Mouse (Mus musculus) natural killer cell, adult 2 months (primary cell): ENCODE results near the gene Tnfaip1.
"Not testable (repeated sequence)": the region's sequence is repeated elsewhere in the genome, so short reads cannot be mapped to it uniquely, and the experiment has no call there.

Source experiments
- DNase-seq, 2 experiments: peaks; one replicate each; pipeline ENCODE4 v3.0.0; 2022; ENCODE audit warnings: low spot score in 2 of 2

Tnfaip1 gene

DNA sequence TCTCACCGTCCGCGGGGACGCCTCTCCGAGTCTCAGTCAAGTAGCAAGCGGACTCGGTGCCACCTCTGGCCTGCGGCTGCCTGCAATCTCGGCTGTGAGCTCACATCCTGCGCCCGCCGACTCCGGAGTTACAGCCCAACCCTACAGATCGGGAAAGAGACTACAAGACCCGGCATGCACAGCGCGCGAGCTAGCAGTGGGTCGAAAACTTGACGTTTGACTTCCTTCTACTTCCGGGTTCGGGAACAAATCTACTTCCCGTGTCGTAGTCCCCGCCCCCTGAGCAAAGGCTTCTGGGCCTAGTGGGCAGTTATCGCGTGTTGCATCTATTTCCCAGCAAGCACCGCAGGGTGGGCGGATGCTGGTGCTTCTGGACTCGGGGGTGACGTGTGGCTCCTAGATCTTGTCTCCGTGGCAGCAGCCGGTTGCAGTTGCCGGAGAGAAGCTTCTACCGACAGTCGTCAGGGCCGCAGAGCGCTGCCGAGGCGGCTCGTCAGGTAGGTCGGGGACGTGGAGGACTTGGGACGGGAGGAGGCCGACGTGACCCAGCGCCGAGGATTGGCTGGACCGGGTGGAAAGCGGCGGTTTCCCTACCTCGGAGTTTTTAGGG lies at the start of gene Tnfaip1, which contains the start of gene Ift20:
Tnfaip1 (minus strand) TSS at position 253 of the 610 bp plus-strand sequence.
Ift20 (plus strand) TSS at position 282 of the 610 bp plus-strand sequence.
- DNase-seq, result peak; percentile 98 to 99

DNA sequence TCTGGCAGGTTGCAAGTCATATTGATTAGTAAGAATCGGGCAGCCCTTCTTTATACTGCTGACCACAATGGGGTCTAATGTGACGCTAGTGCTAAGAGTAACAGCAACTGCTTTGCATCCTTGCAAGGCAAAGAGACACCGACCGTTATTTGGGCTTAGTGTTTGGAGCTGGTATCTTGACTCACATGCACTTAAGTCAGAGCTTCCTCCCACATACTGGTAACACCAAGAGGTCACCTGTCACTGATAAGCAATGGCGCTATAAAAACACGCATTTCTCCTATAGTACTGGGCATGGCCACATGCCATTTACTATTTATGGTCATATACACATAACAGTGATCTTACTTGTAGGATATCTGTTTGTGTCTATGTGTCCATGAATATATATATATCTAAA lies 46.7 kb upstream of the Tnfaip1 start:
- DNase-seq, result no peak

DNA sequence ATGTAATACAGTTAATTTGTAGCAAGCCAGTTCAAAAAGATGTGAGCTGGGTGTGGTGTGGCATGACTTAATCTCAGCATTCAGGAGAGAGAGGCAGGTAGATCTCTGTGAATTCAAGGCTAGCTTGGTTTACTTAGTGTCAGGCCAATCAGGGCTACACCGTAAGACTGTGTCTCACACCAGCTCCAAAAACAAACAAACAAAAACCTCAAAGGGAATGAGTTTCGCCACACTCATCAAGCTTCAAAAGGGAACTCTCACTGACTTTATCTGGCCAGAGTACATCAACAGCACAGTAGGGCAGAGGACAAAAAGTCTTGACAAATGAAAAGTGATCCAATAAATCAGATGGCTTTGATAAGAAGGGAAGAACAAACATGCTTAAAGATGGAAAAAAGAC lies 38.8 kb upstream of the Tnfaip1 start:
- DNase-seq, result no peak

DNA sequence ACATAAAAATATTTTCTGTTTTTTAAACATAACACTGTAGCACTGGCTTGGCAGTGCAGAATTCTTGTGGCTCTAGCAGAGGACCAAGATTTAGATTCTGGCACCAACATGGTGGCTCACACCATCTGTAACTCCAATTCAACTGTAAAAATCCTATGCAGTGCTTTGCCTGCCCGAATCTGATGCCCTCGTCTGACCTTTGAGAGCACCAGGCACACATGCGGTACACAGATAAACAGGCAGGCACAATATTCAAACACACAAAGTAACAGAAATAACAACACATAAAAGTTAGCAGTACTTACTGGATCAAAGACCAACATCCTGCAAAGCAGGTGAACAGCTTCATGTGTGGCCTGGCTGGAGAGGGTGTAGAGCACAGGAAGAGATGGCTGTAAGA lies 38.4 kb upstream of the Tnfaip1 start:
- no peak for DNase-seq

DNA sequence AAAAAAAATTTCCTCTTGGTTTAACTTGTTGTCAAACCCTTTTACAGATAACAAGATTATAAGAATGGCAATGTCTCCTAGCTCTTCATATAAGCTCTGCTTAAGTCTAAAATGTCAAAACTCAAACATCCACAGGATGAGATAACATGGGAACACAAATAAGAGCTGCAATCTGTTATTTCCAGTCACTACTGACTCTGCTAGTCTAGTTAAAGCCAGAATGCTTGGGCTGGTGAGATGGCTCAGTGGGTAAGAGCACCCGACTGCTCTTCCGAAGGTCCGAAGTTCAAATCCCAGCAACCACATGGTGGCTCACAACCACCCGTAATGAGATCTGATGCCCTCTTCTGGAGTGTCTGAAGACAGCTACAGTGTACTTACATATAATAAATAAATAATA lies 37.9 kb upstream of the Tnfaip1 start:
- not testable (repeated sequence) for DNase-seq

DNA sequence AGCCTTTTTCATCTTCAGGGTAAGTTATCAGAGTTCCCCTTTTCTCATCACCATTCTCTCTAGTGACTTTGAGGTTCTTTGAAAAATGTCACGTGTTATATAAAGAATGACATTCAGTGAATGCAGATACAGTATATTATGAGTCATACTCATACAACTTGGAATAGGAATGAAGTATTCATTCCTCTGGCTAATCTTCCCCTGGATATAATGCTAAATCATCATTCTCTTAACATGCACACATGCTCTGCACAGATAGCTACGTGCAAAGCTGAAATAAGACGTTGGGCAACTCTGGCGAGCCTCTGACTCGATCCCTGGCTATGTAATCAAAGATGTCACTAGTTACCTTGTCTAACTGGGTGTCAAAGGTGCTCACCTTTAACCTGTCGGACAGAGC lies 35.7 kb upstream of the Tnfaip1 start:
- DNase-seq, result no peak

DNA sequence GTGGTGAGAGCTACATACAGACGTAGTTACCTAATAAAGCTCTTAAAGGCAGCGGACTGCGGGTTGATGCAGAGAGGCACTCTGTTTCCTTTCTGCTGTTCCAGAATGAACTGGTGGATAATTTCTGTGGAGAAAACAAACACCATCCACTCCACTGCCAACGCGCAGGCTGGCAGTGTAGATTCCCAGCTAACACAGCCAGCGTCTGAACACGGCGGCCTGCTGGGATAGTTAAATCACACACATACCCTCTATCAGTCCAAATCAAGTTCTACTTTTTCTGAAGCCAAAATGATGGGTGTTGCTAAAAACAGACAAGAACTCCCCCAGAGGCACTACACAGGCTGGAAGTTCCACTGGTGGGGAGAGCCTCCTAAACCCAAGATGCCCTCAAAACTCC lies 35.3 kb upstream of the Tnfaip1 start:
- no peak for DNase-seq

DNA sequence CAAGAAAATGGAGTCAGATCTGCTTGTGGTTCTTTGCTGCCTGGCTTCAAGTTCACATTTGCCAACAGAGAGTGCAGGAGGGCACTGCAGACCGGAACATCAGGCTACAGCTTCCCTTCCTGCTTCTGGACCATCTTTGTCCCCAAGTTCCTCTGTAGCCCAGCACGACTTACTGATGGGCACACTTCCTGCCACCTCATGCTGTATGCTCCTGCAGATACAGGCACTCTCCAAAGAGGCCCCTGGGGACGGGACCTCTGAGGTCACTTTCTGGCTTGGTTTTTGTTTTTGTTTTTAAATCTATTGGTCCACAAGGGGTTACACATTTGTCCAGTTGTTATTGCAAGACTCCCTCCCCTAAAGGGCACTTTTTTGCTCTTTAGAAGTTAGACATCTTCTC lies 33.7 kb upstream of the Tnfaip1 start:
- DNase-seq, result no peak

DNA sequence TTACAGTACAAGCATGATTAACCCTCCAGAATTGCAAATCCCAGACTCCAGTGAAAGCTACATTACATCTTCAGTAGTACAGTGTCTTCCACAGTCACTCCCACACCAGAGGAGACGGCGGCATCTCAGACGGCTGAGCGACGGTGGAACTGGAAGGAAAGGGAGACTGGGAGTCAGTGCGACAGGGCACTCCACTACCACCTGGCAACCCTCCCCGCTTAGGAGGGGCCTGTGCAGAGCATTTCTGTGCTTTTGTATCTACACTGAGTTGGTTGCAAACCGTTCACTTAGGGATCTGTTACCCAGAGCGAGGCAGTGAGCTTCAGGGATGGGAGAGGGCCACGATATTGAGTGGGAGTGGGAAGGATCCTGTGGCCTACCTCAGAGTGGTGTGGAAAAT lies 32.7 kb upstream of the Tnfaip1 start:
- DNase-seq, result no peak

DNA sequence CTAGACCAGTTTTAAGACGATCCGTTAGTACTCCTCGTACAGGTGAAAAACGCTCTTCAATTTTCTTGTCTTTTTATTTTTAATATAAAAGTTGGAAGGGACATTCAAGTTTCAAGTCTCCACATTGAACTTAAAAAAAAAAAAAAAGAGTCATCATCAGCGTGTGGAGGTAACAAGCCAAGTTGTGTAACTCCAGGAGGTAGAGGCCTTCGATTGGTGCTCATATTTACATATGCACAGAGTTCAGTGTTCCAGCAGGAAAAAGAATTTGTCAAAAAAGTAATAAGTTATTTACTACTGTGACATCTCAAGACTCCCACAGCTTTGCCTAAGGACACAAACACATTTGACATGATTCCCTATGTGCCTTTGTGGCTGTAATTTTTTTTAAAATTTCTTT lies 31.5 kb upstream of the Tnfaip1 start:
- DNase-seq, result no peak

DNA sequence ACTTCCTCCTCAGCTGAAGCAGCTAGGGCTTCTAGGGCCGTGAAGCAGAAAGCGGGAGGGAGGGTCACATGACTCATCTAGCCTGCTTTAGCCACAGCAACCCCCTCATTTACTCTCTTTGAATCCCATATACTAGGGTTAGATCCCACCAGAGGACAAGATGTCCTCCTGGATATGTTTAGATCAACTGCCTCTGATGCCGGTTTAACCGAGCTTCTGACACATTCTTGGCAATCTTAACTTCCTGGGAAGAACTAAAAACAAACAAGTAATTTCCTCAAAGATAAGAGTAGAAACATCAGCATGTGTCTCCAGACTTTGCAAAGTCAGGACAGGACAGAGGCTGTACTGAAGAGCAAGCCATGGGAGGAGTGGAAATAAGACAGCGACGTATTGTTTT lies 30.6 kb upstream of the Tnfaip1 start:
- no peak for DNase-seq

DNA sequence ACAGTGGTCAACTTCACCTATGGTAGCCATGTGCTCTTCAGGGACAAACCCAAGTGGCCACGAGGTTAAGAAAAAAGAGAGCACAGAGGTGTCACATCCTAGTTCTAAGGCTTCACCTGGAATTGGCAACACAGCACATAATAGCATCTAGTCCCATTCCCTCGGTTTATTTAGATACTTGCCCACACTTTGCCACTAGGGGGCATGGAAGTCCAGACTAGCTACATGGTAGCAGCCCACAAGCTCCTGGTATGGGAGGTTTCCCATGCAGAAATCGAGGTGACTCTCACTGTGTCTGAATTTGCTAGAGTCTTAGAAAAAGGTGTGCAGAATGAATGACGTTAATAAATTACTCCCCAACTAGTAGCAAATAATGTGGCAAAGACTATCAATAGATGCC lies 24.3 kb upstream of the Tnfaip1 start:
- peak; percentile 55 to 60 for DNase-seq

DNA sequence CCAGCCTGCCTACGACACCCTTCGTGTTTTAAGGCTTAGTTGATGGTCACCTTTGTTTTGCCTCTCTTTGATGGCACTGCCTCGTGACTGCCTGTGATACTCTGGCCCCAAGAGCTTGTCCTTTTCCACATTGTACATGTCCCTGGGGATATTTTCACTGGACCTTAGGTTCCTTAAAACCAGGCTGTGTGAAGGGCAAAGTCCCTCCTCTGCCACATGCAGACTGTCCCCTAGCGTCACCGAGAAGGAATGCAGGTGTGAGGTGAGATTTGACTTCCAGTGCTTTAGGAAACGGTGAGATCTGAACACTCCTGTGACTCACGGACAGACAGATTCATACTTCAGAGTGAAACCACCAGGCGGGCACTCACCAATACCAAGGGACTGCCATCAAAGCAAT lies 21.1 kb upstream of the Tnfaip1 start:
- DNase-seq, result peak; percentile 48 to 69

DNA sequence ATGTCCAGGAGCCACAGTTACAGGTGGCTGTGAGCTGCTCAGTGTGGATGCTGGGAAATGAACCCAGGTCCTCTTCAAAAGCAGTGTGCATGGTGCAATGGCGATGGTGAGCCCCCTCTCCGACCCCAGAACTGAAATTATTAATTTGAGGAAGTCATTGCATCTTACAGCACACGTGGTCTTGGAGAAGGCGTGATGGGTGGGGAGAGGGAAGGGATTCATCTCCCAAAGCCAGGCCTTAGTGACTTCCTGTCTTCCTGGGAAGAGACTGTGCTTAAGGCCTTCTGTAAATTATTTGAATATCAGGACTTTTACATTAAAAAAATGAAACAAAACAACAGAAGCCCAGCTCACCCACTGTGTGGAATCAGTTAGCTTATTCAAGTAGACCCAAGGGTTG lies 19.9 kb upstream of the Tnfaip1 start:
- DNase-seq, result no peak

DNA sequence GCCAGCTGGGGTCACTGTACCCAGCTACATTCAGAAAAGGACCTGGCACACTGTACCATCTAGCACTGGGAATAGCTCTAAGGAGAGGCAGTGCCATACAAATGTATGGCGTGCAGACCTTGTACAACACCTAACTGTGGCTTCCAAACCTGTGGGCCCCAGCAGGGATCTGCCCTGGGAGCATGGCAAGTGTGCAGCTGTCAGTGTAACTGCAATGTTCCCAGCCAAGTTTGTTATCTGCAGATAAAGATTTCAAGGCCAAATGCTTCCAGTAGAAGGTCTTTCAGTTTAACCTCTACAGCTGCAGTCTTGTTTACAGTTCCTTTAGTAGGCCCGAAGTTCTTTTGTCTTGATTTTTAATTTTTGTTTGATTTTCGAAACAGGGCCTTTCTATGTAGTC lies 19.5 kb upstream of the Tnfaip1 start:
- DNase-seq, result no peak

DNA sequence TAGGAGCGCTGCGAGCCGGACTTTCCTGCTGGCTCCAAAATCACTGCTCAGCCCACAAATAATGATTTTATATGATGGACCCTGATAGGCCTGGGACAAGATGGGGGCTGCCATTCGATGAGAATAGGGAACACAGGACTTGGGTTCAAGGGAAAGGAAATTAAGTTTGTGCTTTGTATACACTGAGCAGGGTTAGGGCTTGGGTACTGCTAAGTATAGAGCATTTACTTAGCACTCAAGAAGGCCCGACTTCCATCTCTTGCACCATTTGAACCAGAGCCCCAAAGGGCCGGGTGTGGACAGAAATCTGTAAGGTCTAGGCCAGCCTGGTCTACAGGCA lies 14.9 kb upstream of the Tnfaip1 start:
- DNase-seq, result no peak

DNA sequence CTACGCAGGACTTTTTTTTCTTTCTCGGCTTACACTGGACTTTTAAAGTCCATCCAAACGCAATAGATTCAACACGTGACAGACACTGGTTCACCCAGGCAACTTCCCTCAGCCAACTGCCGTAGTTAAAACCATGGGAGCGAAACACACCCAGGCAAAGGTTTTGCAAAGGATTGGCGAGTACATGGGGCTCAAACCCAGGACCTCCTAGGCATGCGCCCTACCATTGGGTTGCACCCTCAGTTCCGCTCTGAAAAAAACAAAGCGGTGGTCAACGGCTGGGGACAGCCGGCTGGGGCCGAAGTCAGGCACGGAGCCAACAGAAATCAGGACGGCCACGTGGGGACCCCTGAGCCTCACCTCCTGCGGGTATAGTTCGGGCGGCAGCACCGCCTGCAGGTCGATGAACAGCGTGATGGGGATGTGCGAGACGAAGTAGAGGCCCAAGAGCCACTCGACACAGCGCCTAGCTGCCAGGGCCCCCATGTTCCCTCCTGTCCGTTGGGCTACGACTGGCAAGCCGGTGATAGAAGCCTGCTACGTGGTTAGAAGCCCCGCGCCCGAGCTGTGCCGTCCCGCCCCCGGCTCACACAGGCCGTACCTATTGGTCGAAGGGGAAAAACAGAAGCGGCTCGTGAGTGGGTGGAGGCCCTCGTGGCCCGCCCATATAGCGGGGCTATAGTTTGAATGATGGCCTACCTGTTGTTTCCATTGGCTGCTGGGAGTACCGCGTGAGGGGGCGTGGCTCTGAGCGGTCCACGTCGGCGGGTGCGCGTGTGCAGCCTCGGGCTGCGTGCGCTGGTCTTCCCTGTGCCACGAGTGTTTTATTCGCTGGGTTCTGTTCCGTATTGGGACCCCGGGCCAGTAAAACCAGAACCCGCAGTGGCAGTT lies 14.3 kb upstream of the Tnfaip1 start, which contains the start of gene Tmem97:
Tmem97 (minus strand) TSS at position 610 of the 891 bp plus-strand sequence.
- DNase-seq, result peak; percentile 91 to 94

DNA sequence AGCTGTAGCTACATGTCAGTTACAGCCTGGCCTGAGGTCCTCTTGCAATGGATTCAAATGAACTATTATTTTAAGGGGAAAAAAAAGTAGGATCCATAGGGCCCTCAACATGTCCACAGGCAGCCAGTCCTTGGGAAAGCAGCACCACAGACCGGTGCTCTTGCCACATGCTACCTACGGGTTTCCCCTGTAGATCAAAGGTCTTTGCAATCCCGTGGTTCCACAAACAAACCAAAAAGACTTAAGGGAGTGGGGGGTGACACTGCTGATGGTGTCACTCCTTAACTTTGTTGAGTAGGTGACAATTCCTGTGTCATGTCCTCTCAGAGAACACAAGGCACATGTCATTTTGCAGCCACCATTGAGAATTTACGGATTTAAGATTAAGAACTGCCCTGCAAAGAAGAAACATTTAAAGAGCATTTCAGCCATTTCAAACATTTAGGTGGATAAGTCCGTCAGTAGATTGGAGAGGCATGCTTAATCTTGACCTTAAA lies 13.4 kb upstream of the Tnfaip1 start:
- no peak for DNase-seq

DNA sequence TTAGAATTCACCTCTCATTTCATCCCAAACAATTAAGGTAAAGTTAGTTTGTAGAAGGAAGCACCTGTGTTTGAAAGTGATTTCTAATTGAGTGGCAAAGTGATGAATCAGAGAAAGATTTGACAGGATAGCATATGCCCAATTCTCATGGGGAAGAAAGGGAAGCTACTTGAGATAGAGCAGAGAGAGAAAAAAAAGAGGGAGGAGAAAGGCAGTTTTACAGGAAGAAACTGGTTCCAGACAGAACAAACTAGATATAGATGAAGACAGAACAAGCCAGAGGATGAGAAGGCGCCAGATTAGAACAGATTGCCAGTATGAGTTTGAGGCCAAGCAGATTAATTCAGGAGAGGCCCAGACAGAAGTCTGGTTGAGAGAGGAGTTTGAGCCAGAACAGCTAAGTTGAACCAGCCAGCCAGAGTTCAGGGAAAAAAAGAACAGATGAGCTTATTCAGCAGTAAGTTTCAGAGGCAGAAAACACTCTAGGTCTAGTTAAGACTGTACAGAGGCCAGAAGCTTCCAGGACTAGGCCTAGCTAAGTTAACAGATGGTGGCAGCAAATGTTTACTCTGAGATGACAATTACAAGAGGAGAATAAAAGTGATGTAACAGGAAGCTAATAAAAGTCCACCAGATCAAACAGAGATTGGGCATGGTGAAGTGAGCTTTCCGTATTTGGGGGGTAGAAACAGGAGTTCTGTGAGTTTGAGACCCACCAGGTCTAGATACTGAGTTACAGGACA lies 11.8 kb upstream of the Tnfaip1 start:
- no peak for DNase-seq

DNA sequence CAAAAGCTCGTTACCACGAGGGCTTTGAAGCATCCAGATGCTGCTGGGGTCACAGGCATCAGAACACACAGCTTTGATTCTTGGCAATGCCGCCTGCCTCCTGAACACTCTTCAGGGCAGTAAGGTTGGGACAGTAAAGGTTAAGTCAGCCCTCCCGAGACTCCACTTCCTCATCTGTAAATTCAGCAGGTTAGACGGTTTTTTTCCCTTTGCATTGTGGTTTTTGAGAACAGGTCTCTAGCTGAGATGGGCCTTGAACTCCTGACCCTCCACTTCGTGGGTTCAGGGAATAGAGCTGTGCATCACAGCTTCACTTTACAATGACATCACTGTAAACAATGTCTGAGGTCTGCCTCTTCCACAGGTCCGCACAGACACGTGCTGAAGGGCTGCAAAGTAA lies 9.0 kb upstream of the Tnfaip1 start:
- DNase-seq, result no peak

DNA sequence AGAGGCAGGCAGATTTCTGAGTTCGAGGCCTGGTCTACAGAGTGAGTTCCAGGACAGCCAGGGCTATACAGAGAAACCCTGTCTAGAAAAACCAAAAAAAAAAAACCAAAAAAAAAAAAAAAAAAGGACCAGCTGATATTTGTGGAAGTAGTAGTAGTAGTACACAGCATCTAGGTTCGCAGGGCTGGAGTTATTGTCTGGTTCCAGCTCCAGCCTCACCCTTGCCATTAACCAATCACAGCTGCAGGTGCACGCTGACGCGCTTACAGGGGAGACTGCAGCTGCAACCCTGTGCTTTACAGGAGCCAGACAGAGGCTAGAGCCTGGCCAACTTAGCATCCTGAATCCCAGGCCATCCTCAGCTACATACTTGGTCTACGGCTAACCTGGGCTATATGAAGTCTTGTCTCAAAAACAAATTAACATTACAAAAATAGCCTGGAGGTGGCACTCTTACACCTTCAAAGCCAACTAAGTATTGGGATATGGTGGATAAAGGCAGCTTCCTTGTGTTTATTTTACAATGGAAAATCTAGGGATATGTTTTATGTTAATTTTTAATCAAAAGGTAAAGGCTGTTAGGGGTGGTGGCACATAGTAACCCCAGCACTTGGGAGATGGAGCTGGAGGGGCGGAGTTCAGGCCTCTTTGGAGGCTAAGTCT lies 8.4 kb upstream of the Tnfaip1 start:
- no peak for DNase-seq

DNA sequence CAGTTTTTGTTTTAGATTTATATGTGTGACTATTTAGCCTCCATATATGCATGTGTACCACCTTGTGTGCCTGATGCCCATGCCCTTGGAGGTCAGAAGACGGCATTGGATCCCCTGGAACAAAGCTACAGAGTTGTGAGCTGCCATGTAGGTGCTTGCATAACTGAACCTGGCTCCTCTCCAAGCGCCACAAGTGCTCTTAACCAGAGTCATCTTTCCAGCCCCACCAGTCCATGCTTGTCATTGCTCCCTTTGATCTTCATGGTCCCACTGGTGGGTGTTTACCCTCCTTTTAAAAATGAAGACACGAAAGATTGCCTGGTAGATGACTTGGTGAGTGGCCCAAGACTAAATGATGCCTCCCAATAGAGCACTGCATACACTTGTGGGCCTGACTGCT lies 4.2 kb upstream of the Tnfaip1 start:
- DNase-seq, result no peak
